Mouse (Mus musculus) spleen, postnatal 10 days (tissue): Measurements from ENCODE around the gene Atp2b4.

Experiments
- DNase-seq, 2 experiments: peaks; one replicate each; pipeline ENCODE4 v3.0.0; 2021 to 2022; ENCODE audit warnings: low spot score in 2 of 2

The Atp2b4 gene

GRCm38 (mm10) chr1:133800948-133801393 is at the start of gene Atp2b4:
Gene Atp2b4 (minus strand): TSS chr1:133801041.
- DNase-seq = peak; percentile 99 to 100

GRCm38 (mm10) chr1:133844734-133845133 is 43.9 kb upstream of the Atp2b4 start:
- DNase-seq = no peak

- no peak for DNase-seq
Measured at GRCm38 (mm10) chr1:133843900-133844299, 43.1 kb upstream of the Atp2b4 start.

- DNase-seq = no peak
Measured at GRCm38 (mm10) chr1:133843370-133843769, 42.5 kb upstream of the Atp2b4 start.

- DNase-seq = no peak
Measured at GRCm38 (mm10) chr1:133842074-133842725, 41.4 kb upstream of the Atp2b4 start.

GRCm38 (mm10) chr1:133841171-133841926 is 40.5 kb upstream of the Atp2b4 start:
- DNase-seq = no peak

- no peak for DNase-seq
Measured at GRCm38 (mm10) chr1:133840530-133840929, 39.7 kb upstream of the Atp2b4 start.

- no peak for DNase-seq
Measured at GRCm38 (mm10) chr1:133834309-133834708, 33.5 kb upstream of the Atp2b4 start.

- DNase-seq = no peak
Measured at GRCm38 (mm10) chr1:133832781-133833180, 31.9 kb upstream of the Atp2b4 start.

- peak in 1 of 2 experiments; percentile 52 for DNase-seq
Measured at GRCm38 (mm10) chr1:133826193-133826592, 25.4 kb upstream of the Atp2b4 start.

- DNase-seq = peak; percentile 78 to 93
Measured at GRCm38 (mm10) chr1:133825543-133825942, 24.7 kb upstream of the Atp2b4 start.

GRCm38 (mm10) chr1:133825140-133825539 is 24.3 kb upstream of the Atp2b4 start:
- DNase-seq = no peak

GRCm38 (mm10) chr1:133821144-133821543 is 20.3 kb upstream of the Atp2b4 start:
- no peak for DNase-seq

GRCm38 (mm10) chr1:133820100-133820499 is 19.3 kb upstream of the Atp2b4 start:
- no peak for DNase-seq

- DNase-seq = no peak
Measured at GRCm38 (mm10) chr1:133818531-133818930, 17.7 kb upstream of the Atp2b4 start.

- DNase-seq = peak in 1 of 2 experiments; percentile 38
Measured at GRCm38 (mm10) chr1:133815747-133816491, 15.1 kb upstream of the Atp2b4 start.

- DNase-seq = no peak
Measured at GRCm38 (mm10) chr1:133809376-133809775, 8.5 kb upstream of the Atp2b4 start.

GRCm38 (mm10) chr1:133808020-133808419 is 7.2 kb upstream of the Atp2b4 start:
- no peak for DNase-seq

GRCm38 (mm10) chr1:133801743-133802142 is 902 bp upstream of the Atp2b4 start:
- no peak for DNase-seq

GRCm38 (mm10) chr1:133800512-133800911 is 329 bp downstream of the Atp2b4 start:
- DNase-seq = no peak

- peak; percentile 65 to 66 for DNase-seq
Measured at GRCm38 (mm10) chr1:133799686-133800445, 975 bp downstream of the Atp2b4 start.
